Mouse (Mus musculus) kidney, postnatal 10 days (tissue): Measurements from ENCODE around the gene Patz1.

Experiments
- DNase-seq: peaks from one replicate; pipeline ENCODE4 v3.0.0; 2021; ENCODE audit warnings: mixed read lengths

Gene Patz1

GRCm38 (mm10) chr11:3288521-3289301 lies at the start of gene Patz1:
TSS of gene Patz1 (plus strand) at chr11:3288874.
- DNase-seq = peak; percentile 61

- DNase-seq = no peak
Measured at GRCm38 (mm10) chr11:3242395-3242794, 46.3 kb upstream of the Patz1 start.

GRCm38 (mm10) chr11:3243771-3244170 lies 44.9 kb upstream of the Patz1 start:
- DNase-seq = no peak

- DNase-seq = no peak
Measured at GRCm38 (mm10) chr11:3247387-3247786, 41.3 kb upstream of the Patz1 start.

GRCm38 (mm10) chr11:3259537-3259936 lies 29.1 kb upstream of the Patz1 start:
- DNase-seq = no peak

GRCm38 (mm10) chr11:3265291-3266078 lies 23.2 kb upstream of the Patz1 start:
- DNase-seq = no peak

GRCm38 (mm10) chr11:3266079-3266685 lies 22.5 kb upstream of the Patz1 start, which contains the start of gene Drg1:
TSS of gene Drg1 (minus strand) at chr11:3266415.
- DNase-seq = peak; percentile 97

GRCm38 (mm10) chr11:3267133-3267532 lies 21.5 kb upstream of the Patz1 start:
- peak; percentile 13 for DNase-seq

GRCm38 (mm10) chr11:3269241-3269640 lies 19.4 kb upstream of the Patz1 start:
- DNase-seq = no peak

- DNase-seq = peak; percentile 2
Measured at GRCm38 (mm10) chr11:3278351-3278750, 10.3 kb upstream of the Patz1 start.

- peak; percentile 1 for DNase-seq
Measured at GRCm38 (mm10) chr11:3279729-3280128, 8.9 kb upstream of the Patz1 start.

GRCm38 (mm10) chr11:3282887-3283286 lies 5.8 kb upstream of the Patz1 start:
- no peak for DNase-seq

GRCm38 (mm10) chr11:3283645-3284044 lies 5.0 kb upstream of the Patz1 start:
- DNase-seq = no peak

GRCm38 (mm10) chr11:3285940-3286339 lies 2.7 kb upstream of the Patz1 start:
- DNase-seq = no peak

GRCm38 (mm10) chr11:3287131-3287530 lies 1.5 kb upstream of the Patz1 start:
- DNase-seq = no peak

GRCm38 (mm10) chr11:3287921-3288320 lies 753 bp upstream of the Patz1 start:
- DNase-seq = peak; percentile 48

GRCm38 (mm10) chr11:3289302-3289802 lies 678 bp downstream of the Patz1 start:
- DNase-seq = peak; percentile 92

- DNase-seq = peak; percentile 92
Measured at GRCm38 (mm10) chr11:3289803-3290639, 1.3 kb downstream of the Patz1 start.

- DNase-seq = peak; percentile 71
Measured at GRCm38 (mm10) chr11:3290640-3291310, 2.1 kb downstream of the Patz1 start.

- peak; percentile 40 for DNase-seq
Measured at GRCm38 (mm10) chr11:3291311-3292061, 2.8 kb downstream of the Patz1 start.

- peak; percentile 81 for DNase-seq
Measured at GRCm38 (mm10) chr11:3292062-3292421, 3.4 kb downstream of the Patz1 start.
